In genomic region chr3:53478419-53479046, GRCm38 (mm10) we compare ENCODE assay signal across 1 mouse cellular context.
TF ChIP-seq lines count a peak whose summit lies in the region.

No protein-coding gene starts in this region.

TF ChIP-seq in ES-E14, 5 proteins besides CTCF, POLR2A, EP300 and RAD21 (continued from another document):
- TF ChIP-seq MAFK (IDR thresholded peaks at IDR 0.05; ENCODE audit: insufficient read depth, low read depth, low read length) (no peak), CHD2 (IDR thresholded peaks at IDR 0.05; ENCODE audit: low read depth, low read length) (no peak)
